Mouse (Mus musculus): Measurements from ENCODE around the gene Mettl7a2. TPM values are rescaled to one million over a fixed set of nuclear protein-coding genes. Genes with fewer than 3 reads are reported as not detected.
"Not testable (repeated sequence)": the region's sequence is repeated elsewhere in the genome, so short reads cannot be mapped to it uniquely, and the experiment has no call there.

Mettl7a2 gene
- polyA plus RNA-seq, 1 experiment from 2014 or later, result not detected

DNA sequence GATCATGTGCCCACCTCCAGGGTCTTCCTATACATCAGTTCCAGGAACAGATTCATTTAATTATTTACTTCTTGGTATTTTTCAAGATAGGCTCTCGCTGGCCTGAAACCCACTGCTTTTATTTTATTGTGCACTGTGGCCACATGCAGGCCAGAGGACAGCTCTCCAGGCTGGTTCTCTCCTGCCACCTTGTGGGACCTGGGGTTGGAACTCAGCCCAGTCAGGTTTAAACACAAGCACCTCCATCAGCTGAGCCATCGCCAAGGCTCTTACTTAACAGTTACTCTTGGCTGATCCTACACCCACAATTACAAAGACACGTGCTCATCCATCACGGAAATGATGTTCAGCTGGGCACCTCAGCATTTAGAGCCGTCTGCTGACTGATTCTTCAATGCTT is 31.9 kb upstream of the Mettl7a2 start:
- H3K36me3 ChIP-seq, result no peaks in the 10 kb centered on the region
- no peaks in the 10 kb centered on the region for H3K9me3 ChIP-seq
- H3K9ac ChIP-seq (replicated peaks), result no peak overlapping the region
- H3K4me1 ChIP-seq, result no peaks in the 10 kb centered on the region
- no peak overlapping the region for H3K4me3 ChIP-seq
- ATAC-seq (ENCODE audit: low FRiP score, low read depth), result no peak
- H3K27ac ChIP-seq (replicated peaks), result no peak overlapping the region
- H3K4me2 ChIP-seq (replicated peaks), result no peak overlapping the region
- 60% methylated on average over 5 of the region's 5 CpGs for WGBS
- no peaks in the 10 kb centered on the region for H3K27me3 ChIP-seq

DNA sequence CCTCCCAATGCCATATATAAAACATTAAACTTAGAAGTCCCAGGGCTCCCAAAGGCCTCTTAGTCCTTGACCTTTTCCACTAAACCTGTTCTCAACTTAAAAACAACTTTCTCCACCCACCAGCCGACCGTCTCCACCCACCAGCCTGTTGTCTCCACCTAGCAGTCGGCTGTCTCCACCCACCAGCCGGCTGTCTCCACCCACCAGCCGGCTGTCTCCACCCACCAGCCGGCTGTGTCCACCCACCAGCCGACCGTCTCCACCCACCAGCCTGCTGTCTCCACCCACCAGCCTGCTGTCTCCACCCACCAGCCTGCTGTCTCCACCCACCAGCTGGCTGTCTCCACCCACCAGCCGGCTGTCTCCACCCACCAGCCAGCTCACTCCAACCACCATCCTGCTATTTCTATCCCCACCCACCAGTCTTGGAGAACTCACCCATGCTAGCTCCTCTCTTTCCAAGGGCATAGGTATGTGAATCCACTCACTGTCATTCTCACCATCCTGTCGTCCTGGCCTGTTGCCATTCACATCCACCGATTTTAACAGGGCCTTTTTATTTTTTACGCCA is 28.9 kb upstream of the Mettl7a2 start:
- Histone ChIP-seq H3K27me3 (no peaks in the 10 kb centered on the region), H3K9ac (replicated peaks) (no peak overlapping the region), H3K36me3 (no peaks in the 10 kb centered on the region), H3K4me3 (no peak overlapping the region), H3K4me2 (replicated peaks) (no peak overlapping the region), H3K4me1 (no peaks in the 10 kb centered on the region), H3K27ac (replicated peaks) (no peak overlapping the region), H3K9me3 (no peaks in the 10 kb centered on the region)
- 73% methylated on average over 12 of the region's 12 CpGs for WGBS
- ATAC-seq (ENCODE audit: low FRiP score, low read depth), result no peak

DNA sequence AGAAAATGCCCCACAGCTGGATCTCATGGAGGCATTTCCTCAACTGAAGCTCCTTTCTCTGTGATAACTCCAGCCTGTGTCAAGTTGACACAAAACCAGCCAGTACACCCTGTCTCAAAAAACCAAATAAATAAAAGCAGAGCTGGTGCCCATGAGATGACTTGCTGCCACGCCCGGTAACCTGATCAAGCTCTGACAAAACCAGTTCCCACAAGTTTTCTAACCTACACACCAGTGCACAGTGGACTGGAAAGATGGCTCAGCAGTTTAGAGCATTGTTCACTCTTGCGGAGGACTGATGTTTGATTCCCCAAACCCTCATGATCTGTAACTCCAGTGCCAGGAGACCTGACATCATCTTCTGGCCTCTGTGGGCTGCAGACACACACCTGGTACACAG is 27.8 kb upstream of the Mettl7a2 start:
- Histone ChIP-seq H3K4me2 (replicated peaks) (no peak overlapping the region), H3K4me1 (no peaks in the 10 kb centered on the region), H3K9ac (replicated peaks) (no peak overlapping the region), H3K36me3 (no peaks in the 10 kb centered on the region), H3K4me3 (no peak overlapping the region), H3K27ac (replicated peaks) (no peak overlapping the region), H3K27me3 (no peaks in the 10 kb centered on the region), H3K9me3 (no peaks in the 10 kb centered on the region)
- no peak for ATAC-seq (ENCODE audit: low FRiP score, low read depth)
- WGBS, result 88% methylated on average over 3 of the region's 3 CpGs

DNA sequence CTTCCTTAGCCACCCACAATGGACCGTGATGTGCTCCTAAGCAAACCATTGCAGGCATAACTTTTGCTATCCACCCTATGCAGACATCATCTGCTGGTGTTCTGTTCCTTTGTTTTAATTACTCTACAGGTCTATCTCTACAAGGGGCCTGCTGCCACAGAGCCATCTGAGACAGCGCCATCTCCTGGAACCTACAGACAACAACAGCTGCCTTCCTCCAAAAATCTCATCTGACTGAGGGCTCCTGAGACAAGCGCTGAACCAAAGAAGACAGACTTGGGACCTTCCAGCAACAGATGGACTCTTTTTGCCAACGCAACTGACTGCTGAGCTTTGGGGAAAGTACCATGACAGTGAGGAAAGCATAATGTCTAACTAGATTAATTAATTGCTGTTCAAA is 24.9 kb upstream of the Mettl7a2 start:
- not testable (repeated sequence) for H3K27ac ChIP-seq (replicated peaks); H3K36me3 ChIP-seq; H3K9me3 ChIP-seq; H3K4me2 ChIP-seq (replicated peaks); H3K4me3 ChIP-seq; H3K27me3 ChIP-seq; H3K9ac ChIP-seq (replicated peaks); H3K4me1 ChIP-seq; ATAC-seq (ENCODE audit: low FRiP score, low read depth)
- WGBS, result 68% methylated on average over 4 of the region's 4 CpGs

DNA sequence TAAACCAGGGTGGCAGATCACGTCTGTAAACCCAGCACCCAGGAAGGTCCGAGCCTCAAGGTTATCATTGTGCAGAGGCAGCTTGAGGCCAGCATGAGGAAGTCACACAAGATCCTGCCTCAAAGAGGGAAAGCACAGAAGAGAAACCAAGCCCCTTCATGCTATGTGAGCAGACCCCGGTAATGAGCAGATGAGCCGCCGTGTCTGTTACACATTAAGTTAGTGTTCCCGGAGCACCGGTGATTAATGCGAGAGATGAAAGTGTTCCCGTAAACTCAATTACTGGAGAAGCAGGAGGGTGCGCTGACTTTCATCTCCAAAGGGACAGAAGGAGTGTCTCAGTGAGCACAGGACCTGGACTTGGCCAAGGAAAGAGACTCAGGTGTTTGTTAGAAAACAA is 23.7 kb upstream of the Mettl7a2 start:
- H3K36me3 ChIP-seq; H3K9me3 ChIP-seq; H3K27me3 ChIP-seq; H3K4me3 ChIP-seq; H3K27ac ChIP-seq (replicated peaks); H3K4me2 ChIP-seq (replicated peaks); H3K9ac ChIP-seq (replicated peaks); H3K4me1 ChIP-seq; ATAC-seq (ENCODE audit: low FRiP score, low read depth): not testable (repeated sequence)
- WGBS, result 74% methylated on average over 10 of the region's 10 CpGs

DNA sequence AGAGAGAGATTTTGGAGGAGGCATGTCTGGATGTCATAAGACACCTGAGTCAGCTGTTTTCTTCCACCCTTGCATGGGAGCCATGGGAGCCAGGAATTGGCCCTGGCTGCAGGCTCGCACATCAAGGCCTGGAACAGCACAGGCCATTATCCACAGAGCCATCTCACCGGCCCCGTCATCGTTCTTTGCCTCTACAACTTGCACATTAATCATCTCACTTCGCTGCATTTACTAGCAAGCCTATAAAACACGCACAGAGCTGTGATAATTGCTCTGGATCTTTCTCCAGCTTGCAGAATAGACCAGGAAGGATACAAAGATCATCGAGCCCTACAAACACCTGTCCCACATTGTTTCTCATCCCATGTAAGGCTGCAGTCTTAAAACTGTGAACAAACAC is 22.3 kb upstream of the Mettl7a2 start:
- Histone ChIP-seq H3K9me3 (no peaks in the 10 kb centered on the region), H3K27ac (replicated peaks) (no peak overlapping the region), H3K27me3 (no peaks in the 10 kb centered on the region), H3K9ac (replicated peaks) (no peak overlapping the region), H3K4me3 (no peak overlapping the region), H3K4me2 (replicated peaks) (no peak overlapping the region), H3K4me1 (no peaks in the 10 kb centered on the region), H3K36me3 (no peaks in the 10 kb centered on the region)
- WGBS, result 92% methylated on average over 7 of the region's 7 CpGs
- no peak for ATAC-seq (ENCODE audit: low FRiP score, low read depth)

DNA sequence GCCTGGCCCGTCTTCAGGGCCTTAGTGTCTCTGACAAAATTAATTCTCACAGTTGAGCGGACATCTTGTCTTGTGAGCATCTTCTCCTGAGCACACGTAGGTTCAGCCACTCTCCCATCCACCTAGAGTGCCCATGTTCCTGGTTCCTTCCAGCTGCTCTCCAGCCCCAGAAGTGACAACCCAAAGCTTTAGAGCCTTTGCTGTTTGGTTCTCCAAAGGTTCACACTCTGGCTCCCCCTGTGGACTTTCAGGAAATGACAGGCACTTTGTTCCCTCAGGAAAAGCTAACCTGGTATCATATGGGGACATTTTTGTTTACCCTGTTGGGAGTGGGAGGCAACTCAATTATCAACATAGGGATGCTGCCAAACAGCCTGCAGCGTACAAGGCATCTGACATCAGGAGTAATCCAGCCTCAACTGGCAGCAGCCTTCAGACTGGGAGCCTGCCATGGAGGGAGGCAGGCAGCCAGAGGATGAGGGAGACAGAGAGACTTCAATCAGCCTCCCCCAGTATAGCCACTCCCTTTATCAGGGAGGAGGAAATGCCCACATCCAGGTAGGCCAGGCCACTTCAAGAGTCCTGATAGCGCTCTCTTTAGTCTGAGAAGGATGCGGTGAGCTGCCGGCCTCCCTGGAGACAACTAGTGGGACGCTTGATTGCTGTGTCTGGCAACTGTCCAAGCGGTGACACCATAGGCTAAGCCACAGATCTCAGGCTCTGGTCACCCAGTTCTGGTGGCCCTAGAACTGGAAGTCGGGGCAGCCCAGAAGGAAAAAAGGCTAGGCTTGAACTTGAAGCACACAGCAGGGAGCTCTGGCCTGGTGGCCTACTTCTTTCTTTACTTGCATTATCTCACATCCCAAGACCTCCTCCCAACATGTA is 20.7 kb upstream of the Mettl7a2 start:
- not testable (repeated sequence) for H3K9me3 ChIP-seq; H3K27ac ChIP-seq (replicated peaks); H3K4me1 ChIP-seq; H3K36me3 ChIP-seq; H3K9ac ChIP-seq (replicated peaks); H3K4me3 ChIP-seq; ATAC-seq (ENCODE audit: low FRiP score, low read depth); H3K4me2 ChIP-seq (replicated peaks); H3K27me3 ChIP-seq
- 48% methylated on average over 3 of the region's 10 CpGs for WGBS

DNA sequence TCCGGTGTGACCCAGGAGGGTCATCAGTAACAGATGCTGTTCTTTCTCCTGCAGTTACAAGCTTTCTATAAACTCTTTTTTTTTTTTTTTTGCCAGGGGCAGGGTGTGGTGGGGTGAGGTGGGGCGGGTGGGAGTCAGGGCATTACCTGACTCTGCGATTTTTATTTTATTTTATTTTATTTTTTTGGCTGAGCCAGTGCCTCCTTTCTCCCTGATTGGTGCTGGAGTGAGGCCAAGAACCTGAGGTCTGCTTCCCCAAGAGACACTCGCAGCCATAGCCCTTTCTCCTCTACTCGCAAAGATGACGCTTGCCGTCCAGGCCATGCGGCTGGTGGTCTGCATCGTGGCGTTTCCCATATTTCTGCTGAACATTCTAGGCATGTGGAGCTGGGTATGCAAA is 18.4 kb upstream of the Mettl7a2 start, which contains the start of gene Mettl7a3:
Mettl7a3 (plus strand) TSS at position 301 of the 400 bp plus-strand sequence.
- Histone ChIP-seq H3K4me2 (replicated peaks) (no peak within 1 kb of the TSS), H3K9ac (replicated peaks) (no peak within 1 kb of the TSS), H3K9me3 (no peaks in the 10 kb centered on the region), H3K27me3 (no peaks in the 10 kb centered on the region), H3K36me3 (no peaks in the 10 kb centered on the region), H3K27ac (replicated peaks) (no peak within 1 kb of the TSS), H3K4me1 (no peaks in the 10 kb centered on the region), H3K4me3 (no peak within 1 kb of the TSS)
- ATAC-seq (ENCODE audit: low FRiP score, low read depth), result no peak
- whole genome bisulfite sequencing, result 87% methylated on average over 10 of the region's 10 CpGs

DNA sequence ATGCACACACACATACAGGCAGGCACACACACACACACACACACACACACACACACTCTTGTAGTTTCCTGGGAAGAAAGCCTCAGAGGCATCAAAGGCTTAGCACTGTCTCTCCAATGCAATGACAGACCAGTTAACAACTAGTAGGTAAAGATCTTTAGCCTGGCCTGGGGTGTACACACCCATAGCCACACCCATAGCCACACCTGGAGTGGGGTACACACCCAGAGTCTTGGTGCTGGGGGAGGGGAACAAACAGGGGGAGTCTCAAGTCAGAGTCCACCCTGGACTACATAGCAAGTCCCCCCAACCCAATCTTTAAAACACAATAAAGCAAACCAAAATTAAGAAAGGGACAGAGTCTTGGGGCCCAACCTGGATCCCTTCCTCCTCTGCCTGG is 15.7 kb upstream of the Mettl7a2 start:
- not testable (repeated sequence) for H3K27me3 ChIP-seq; H3K4me3 ChIP-seq; H3K36me3 ChIP-seq; ATAC-seq (ENCODE audit: low FRiP score, low read depth); H3K27ac ChIP-seq (replicated peaks); H3K4me1 ChIP-seq; H3K9me3 ChIP-seq; H3K4me2 ChIP-seq (replicated peaks); H3K9ac ChIP-seq (replicated peaks)

DNA sequence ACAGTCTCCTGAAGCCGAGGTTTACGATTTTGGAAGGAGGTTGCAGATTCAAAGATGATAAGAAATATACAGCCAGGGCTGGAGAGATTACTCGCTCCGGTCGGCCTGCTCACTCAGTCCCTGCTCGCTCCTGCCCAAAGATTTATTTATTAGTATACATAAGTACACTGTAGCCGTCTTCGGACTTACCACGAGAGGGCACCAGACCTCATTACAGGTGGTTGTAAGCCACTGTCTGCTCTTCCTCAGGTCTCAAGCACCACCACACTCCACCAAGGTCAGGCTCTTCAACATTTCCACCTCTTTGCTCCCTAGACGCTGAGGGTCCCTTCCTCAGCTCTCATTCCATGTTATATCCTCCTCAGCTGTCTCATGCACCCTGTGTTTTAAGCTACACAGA is 15.2 kb upstream of the Mettl7a2 start:
- WGBS, result 39% methylated on average over 10 of the region's 10 CpGs
- not testable (repeated sequence) for ATAC-seq (ENCODE audit: low FRiP score, low read depth); H3K9me3 ChIP-seq; H3K27me3 ChIP-seq; H3K27ac ChIP-seq (replicated peaks); H3K4me2 ChIP-seq (replicated peaks); H3K36me3 ChIP-seq; H3K9ac ChIP-seq (replicated peaks); H3K4me3 ChIP-seq; H3K4me1 ChIP-seq

DNA sequence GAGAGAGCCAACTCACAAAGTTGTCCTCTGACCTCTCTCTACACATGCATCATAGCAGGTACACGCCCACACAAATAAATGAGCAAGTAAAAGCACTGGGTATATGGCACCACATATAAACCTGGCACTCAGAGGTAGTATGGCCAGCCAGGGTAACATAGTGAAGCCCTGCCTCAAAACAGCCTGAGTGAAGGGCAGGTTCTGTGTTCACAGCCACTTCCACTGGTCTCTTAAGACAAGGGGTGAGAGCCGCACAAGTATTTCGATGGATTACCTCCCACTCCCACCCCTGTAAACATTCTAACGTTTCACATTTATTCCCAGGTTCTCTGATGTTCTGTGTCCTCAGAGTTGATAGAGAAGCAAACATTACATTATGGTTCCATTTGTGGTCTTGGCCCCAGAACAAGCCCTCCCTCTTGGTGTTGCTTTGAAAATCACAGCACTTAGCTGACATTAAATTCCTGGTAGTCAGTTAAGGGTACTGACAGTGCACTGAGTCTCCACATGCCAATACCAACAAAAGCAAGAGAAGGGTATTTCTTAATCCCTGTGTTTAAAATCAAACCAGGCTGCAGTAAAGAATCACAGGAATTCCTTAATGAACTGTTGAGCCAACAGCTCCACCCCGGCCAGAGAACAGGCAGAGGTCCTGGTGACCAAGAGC is 11.6 kb upstream of the Mettl7a2 start:
- H3K4me1 ChIP-seq; H3K27ac ChIP-seq (replicated peaks); H3K9ac ChIP-seq (replicated peaks); H3K4me2 ChIP-seq (replicated peaks); H3K9me3 ChIP-seq; H3K4me3 ChIP-seq; H3K27me3 ChIP-seq; ATAC-seq (ENCODE audit: low FRiP score, low read depth); H3K36me3 ChIP-seq: not testable (repeated sequence)
- 80% methylated on average over 4 of the region's 5 CpGs for WGBS

DNA sequence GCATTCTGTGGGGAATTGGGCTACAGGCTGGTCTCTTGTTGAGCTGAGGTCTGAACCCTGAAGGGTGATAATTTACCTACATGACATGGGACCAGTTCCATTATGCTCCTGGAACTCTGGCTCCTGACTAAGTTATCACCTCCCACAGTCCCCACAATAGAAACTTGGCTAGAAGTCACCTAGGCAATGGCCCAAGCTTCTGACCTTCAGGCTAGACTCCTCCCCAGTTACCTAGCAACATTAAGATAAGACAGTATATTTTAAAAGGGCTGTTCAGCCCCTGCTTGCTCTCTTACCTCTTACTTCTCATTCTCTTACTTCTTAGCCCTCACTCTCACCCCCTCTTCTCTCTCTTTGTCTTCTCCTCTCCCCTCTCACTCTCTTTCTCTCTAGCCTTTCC is 7.5 kb upstream of the Mettl7a2 start:
- no peaks in the 10 kb centered on the region for H3K36me3 ChIP-seq
- no peak overlapping the region for H3K4me3 ChIP-seq

More for the DNA sequence above, 7.5 kb upstream of the Mettl7a2 start:
- no peaks in the 10 kb centered on the region for H3K9me3 ChIP-seq
- H3K27me3 ChIP-seq, result no peaks in the 10 kb centered on the region
- no peak overlapping the region for H3K4me2 ChIP-seq (replicated peaks)
- H3K4me1 ChIP-seq, result no peaks in the 10 kb centered on the region
- H3K27ac ChIP-seq (replicated peaks), result no peak overlapping the region
- no peak for ATAC-seq (ENCODE audit: low FRiP score, low read depth)
- no peak overlapping the region for H3K9ac ChIP-seq (replicated peaks)
